Mouse (Mus musculus): ENCODE data around the gene Zbtb7b. TPM values are rescaled to one million over a fixed set of nuclear protein-coding genes. Genes with fewer than 3 reads are reported as not detected.

Zbtb7b gene
- polyA plus RNA-seq, 1 experiment from 2014 or later: 1.8 TPM

DNA sequence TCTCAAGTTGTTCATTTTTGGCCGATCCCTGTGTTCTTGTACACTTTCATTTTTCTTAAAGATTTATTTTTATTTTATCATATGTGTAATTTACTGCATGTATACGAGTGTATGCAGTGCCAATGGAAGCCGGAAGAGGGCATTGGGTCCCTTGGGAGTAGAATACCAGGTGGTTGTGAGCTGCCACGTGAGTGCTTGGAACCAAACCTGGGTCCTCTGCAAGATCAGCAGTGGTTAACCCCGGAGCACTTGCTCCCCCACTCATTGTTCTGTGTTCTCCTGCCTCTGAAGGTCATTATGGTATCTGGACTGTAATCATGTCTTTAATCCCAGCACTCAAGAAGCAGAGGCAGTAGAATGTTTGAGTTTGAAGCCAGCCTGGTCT lies 30.6 kb upstream of the Zbtb7b start:
- H3K4me2 ChIP-seq: peak overlapping the region; percentile 97
- H3K4me1 ChIP-seq (replicated peaks): peaks cover 85% of the 10 kb centered on the region
- WGBS (ENCODE audit: insufficient replicate concordance): 63% methylated on average over 5 of the region's 5 CpGs
- H3K27ac ChIP-seq: peak overlapping the region; percentile 98
- H3K36me3 ChIP-seq: peaks cover 64% of the 10 kb centered on the region
- ATAC-seq (ENCODE audit: low read depth) (no peak), DNase-seq (no peak)
- peak overlapping the region; percentile 87 for H3K9ac ChIP-seq
- H3K27me3 ChIP-seq: no peaks in the 10 kb centered on the region
- no peaks in the 10 kb centered on the region for H3K9me3 ChIP-seq (replicated peaks)
- peak overlapping the region; percentile 76 for H3K4me3 ChIP-seq (replicated peaks)

DNA sequence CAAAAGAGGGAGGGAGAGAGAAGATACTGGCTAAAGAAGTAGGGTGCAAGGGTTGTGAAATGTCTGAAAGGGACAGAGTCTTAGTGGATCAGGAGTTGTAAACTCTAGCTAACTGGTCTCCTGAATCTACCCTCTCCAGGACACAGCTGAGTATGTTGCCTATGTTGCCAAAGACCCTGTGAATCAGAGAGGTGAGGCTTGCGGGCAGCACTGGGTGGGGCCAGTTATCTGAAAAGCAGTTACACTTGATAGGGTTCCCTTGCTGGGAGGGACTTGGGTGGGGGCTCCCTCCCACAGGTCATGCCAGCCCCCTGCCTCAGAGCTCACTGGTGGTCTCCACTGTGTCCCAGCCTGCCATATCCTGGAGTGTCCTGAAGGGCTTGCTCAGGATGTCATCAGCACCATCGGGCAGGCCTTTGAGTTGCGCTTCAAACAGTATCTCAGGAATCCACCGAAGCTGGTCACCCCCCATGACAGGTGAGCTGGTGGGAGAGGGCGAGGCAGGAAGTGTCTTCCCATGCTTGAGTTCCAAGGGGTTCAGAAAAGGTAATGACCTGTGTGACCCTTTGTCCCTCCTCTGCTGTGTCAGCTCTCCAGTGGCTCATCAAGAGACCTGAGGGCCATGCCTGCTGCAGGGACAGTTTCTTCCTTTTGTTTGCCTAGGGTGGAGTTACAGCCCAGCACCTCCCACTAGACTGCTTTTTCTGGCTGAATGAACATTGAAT lies 30.0 kb upstream of the Zbtb7b start:
- Histone ChIP-seq H3K27ac (peak overlapping the region; percentile 98), H3K27me3 (no peaks in the 10 kb centered on the region), H3K9ac (peak overlapping the region; percentile 87), H3K4me3 (replicated peaks) (peak overlapping the region; percentile 76), H3K9me3 (replicated peaks) (no peaks in the 10 kb centered on the region), H3K4me1 (replicated peaks) (peaks cover 85% of the 10 kb centered on the region), H3K4me2 (peak overlapping the region; percentile 97), H3K36me3 (peaks cover 64% of the 10 kb centered on the region)
- peak; percentile 52 for ATAC-seq (ENCODE audit: low read depth)
- 45% methylated on average over 5 of the region's 5 CpGs for WGBS (ENCODE audit: insufficient replicate concordance)
- peak; percentile 42 for DNase-seq

DNA sequence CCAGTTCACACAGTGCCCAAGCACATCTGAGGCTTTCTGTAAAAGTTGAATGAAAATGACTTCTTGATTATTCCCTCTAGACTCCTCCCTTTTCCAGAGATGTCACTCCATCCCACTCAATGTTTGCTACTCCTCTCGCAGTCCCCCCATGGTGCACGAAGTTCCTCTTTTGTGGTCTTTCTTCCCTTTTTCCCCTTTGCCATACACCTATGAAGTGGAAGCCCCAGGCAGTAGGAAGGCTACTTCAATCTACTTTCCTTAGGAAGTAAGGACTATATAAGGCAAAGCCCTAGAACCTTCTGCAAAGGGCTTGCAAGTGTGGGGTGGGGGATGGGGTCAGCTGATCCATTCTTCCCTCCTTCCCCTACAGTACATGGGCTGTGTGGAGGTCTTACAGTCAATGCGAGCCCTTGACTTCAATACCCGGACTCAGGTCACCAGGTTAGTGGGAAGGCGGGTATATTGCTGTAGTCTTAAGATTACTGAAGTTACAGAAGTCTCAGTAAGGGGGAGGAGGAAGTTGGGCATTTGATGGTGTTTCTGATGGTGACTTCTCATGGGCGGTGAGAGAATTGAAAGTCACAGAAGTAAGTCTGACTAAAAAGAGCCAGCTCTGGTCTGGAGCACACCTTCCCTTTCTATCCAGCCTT lies 28.1 kb upstream of the Zbtb7b start:
- DNase-seq (no peak), ATAC-seq (ENCODE audit: low read depth) (no peak)
- Histone ChIP-seq H3K9ac (peak overlapping the region; percentile 87), H3K36me3 (peaks cover 54% of the 10 kb centered on the region), H3K4me1 (replicated peaks) (peaks cover 86% of the 10 kb centered on the region), H3K4me2 (peak overlapping the region; percentile 97), H3K27me3 (no peaks in the 10 kb centered on the region), H3K9me3 (replicated peaks) (no peaks in the 10 kb centered on the region), H3K27ac (peak overlapping the region; percentile 98), H3K4me3 (replicated peaks) (peak overlapping the region; percentile 76)
- WGBS (ENCODE audit: insufficient replicate concordance): 43% methylated on average over 6 of the region's 6 CpGs

DNA sequence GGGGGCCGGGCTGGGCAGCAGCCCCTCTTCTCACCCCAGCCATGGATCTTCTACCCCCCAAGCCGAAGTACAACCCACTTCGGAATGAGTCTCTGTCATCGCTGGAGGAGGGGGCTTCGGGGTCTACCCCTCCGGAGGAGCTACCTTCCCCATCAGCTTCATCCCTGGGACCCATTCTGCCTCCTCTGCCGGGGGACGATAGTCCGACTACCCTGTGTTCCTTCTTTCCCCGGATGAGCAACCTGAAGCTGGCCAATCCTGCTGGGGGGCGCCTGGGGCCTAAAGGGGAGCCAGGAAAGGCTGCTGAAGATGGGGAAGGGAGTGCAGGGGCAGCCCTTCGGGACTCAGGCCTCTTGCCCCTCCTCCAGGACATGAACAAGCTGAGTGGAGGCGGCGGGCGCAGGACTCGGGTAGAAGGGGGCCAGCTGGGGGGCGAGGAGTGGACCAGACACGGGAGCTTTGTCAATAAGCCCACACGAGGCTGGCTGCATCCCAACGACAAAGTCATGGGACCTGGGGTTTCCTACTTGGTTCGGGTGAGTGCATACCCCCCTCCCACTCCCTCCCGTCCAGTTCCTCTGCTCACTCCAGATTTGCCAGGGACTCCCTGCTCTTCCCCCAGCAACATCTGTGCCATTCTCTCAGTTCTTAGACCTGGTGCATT lies 27.4 kb upstream of the Zbtb7b start:
- DNase-seq: no peak
- Histone ChIP-seq H3K9me3 (replicated peaks) (no peaks in the 10 kb centered on the region), H3K4me1 (replicated peaks) (peaks cover 85% of the 10 kb centered on the region), H3K4me3 (replicated peaks) (peak overlapping the region; percentile 76), H3K27ac (peak overlapping the region; percentile 98), H3K36me3 (peaks cover 47% of the 10 kb centered on the region), H3K27me3 (no peaks in the 10 kb centered on the region), H3K9ac (peak overlapping the region; percentile 87), H3K4me2 (peak overlapping the region; percentile 97)
- ATAC-seq (ENCODE audit: low read depth): no peak
- WGBS (ENCODE audit: insufficient replicate concordance): 29% methylated on average over 22 of the region's 22 CpGs

DNA sequence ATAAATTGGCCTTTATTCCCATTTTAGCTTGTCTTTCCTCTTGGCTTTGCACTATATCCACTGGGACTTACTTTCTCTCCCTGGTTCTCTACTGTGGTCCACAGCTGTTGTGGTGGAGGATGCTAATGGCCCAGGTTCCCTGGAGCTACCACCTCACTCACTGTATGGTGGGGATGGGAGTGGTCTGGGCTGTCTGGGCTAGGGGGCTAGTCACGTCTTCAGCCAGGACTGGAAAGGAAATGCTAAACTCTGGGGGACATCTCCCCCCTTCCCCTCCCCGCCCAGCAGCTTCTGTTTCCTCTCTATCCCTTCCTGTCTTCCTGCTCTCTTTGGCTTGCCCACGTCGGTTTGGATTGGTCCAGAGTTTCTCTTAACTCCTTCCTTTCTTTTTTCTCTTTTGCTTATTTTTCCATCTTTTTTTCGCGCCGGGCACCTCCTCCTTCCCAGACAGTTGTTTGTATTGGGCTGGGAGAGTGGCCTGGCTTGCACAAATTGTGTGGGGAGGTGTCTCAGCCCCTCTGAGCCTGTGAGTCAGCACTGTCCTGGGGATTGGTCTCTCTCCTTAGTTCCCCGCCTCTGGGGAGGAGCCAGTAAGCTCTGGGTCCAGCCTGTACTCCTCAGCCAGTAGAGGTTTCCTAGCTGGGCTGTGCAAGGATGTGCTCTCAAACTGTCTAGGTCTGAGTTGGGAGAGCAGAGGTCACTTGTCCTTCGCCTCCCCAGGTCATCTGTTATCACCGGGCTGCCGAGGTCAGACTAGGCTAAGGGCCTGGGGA lies 26.6 kb upstream of the Zbtb7b start:
- Histone ChIP-seq H3K4me3 (replicated peaks) (peak overlapping the region; percentile 76), H3K4me1 (replicated peaks) (peaks cover 85% of the 10 kb centered on the region), H3K27me3 (no peaks in the 10 kb centered on the region), H3K27ac (peak overlapping the region; percentile 98), H3K9ac (peak overlapping the region; percentile 87), H3K36me3 (peaks cover 46% of the 10 kb centered on the region), H3K9me3 (replicated peaks) (no peaks in the 10 kb centered on the region), H3K4me2 (peak overlapping the region; percentile 97)
- WGBS (ENCODE audit: insufficient replicate concordance): 6% methylated on average over 11 of the region's 11 CpGs
- DNase-seq (peak; percentile 86), ATAC-seq (ENCODE audit: low read depth) (peak; percentile 82)

DNA sequence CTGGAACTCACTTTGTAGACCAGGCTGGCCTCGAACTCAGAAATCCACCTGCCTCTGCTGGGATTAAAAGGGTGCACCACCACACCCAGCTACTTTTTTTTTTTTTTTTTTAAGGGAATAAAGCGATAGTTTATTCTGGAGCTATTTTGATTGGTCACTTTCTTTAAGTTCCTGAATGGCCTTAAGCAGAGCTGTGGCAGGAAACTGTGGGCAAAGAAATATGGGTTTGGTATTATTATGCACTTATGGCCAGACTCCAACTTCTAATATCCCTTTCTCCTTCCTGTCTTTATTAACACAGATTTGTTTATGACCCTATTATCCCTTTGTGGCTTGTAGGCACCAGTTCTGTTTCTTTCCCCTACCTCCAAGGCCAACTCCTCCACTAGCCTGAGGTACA lies 25.8 kb upstream of the Zbtb7b start:
- 40% methylated on average over 2 of the region's 2 CpGs for WGBS (ENCODE audit: insufficient replicate concordance)
- Histone ChIP-seq H3K4me2 (peak overlapping the region; percentile 97), H3K4me1 (replicated peaks) (peaks cover 82% of the 10 kb centered on the region), H3K4me3 (replicated peaks) (peak overlapping the region; percentile 76), H3K9ac (peak overlapping the region; percentile 71), H3K9me3 (replicated peaks) (no peaks in the 10 kb centered on the region), H3K27ac (peak overlapping the region; percentile 98), H3K36me3 (peaks cover 46% of the 10 kb centered on the region), H3K27me3 (no peaks in the 10 kb centered on the region)
- no peak for DNase-seq
- no peak for ATAC-seq (ENCODE audit: low read depth)

DNA sequence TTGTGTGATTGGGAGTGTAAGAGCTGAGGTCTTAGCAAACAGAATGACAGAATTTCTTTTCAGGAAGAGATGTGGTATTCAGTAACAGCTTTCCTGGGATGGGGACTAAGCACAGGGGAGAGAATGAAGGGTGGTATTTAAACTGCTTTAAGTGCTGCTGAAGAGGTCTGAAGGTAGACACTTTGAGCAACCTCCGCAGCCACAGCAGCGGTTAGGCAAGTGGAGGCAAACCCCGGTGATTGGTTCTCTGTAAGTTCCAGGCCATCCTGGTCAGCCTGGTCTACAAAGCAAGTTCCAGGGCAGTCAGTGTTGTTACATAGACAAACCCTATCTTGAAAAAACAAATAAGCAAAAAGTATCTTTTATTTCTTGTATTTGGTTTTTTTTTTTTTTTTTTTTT lies 25.4 kb upstream of the Zbtb7b start:
- Histone ChIP-seq H3K4me2 (peak overlapping the region; percentile 97), H3K36me3 (peaks cover 46% of the 10 kb centered on the region), H3K9me3 (replicated peaks) (no peaks in the 10 kb centered on the region), H3K27ac (peak overlapping the region; percentile 98), H3K4me3 (replicated peaks) (peak overlapping the region; percentile 76), H3K9ac (peak overlapping the region; percentile 89), H3K27me3 (no peaks in the 10 kb centered on the region), H3K4me1 (replicated peaks) (peaks cover 77% of the 10 kb centered on the region)
- ATAC-seq (ENCODE audit: low read depth): no peak
- DNase-seq: no peak
- WGBS (ENCODE audit: insufficient replicate concordance): 25% methylated on average over 3 of the region's 3 CpGs

DNA sequence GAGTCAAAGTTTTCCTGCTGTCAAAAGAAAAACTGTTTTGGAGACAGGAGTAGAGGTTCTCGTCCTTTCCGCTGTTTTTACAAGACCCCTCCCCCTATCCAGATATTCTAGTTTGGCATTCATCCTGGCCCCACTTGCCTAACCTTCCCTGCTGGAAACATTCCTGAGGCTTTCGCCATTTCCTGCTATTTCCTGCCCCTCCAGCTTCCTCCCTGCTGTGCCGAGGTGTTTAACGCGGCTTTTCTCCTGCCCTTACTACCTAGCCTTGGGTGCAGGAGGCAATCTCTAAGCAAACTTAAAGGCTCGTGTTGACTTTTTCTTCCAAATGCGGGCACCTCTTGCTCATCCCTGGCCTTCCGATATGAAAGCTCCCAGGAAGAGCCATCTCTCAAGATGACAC lies 25.0 kb upstream of the Zbtb7b start:
- Histone ChIP-seq H3K9ac (peak overlapping the region; percentile 89), H3K36me3 (peaks cover 46% of the 10 kb centered on the region), H3K27me3 (no peaks in the 10 kb centered on the region), H3K27ac (peak overlapping the region; percentile 98), H3K4me3 (replicated peaks) (peak overlapping the region; percentile 76), H3K4me2 (peak overlapping the region; percentile 97), H3K4me1 (replicated peaks) (peaks cover 73% of the 10 kb centered on the region), H3K9me3 (replicated peaks) (0 out of 2 replicates have a peak, but pooled peaks cover 2% of the 10 kb centered on the region)
- ATAC-seq (ENCODE audit: low read depth) (no peak), DNase-seq (no peak)
- 6% methylated on average over 9 of the region's 9 CpGs for WGBS (ENCODE audit: insufficient replicate concordance)

DNA sequence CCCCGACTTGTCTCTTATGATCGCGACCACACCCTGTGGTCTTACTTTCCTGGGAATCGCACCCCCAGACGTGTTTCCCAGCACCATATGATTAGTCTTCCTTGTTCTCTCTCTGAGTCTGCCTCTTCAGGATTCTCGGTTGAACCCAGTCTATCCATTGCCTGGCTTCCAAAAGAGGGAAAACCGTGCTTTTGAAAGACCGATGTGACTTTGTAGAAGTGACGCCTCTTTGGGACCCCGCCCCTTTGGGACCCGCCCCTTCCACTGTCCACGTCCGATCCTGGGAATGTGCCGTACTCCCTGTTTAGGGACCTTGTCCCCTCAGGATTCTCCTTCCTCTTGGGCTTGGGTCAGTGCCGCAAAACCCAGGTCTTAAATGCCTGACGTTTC lies 24.3 kb upstream of the Zbtb7b start:
- Histone ChIP-seq H3K9me3 (replicated peaks) (0 out of 2 replicates have a peak, but pooled peaks cover 2% of the 10 kb centered on the region), H3K27ac (peak overlapping the region; percentile 98), H3K4me1 (replicated peaks) (peaks cover 66% of the 10 kb centered on the region), H3K4me3 (replicated peaks) (peak overlapping the region; percentile 76), H3K27me3 (no peaks in the 10 kb centered on the region), H3K36me3 (peaks cover 46% of the 10 kb centered on the region), H3K9ac (peak overlapping the region; percentile 89), H3K4me2 (peak overlapping the region; percentile 97)
- under 1% methylated on average over 16 of the region's 16 CpGs for WGBS (ENCODE audit: insufficient replicate concordance)
- DNase-seq (peak; percentile 53), ATAC-seq (ENCODE audit: low read depth) (no peak)

DNA sequence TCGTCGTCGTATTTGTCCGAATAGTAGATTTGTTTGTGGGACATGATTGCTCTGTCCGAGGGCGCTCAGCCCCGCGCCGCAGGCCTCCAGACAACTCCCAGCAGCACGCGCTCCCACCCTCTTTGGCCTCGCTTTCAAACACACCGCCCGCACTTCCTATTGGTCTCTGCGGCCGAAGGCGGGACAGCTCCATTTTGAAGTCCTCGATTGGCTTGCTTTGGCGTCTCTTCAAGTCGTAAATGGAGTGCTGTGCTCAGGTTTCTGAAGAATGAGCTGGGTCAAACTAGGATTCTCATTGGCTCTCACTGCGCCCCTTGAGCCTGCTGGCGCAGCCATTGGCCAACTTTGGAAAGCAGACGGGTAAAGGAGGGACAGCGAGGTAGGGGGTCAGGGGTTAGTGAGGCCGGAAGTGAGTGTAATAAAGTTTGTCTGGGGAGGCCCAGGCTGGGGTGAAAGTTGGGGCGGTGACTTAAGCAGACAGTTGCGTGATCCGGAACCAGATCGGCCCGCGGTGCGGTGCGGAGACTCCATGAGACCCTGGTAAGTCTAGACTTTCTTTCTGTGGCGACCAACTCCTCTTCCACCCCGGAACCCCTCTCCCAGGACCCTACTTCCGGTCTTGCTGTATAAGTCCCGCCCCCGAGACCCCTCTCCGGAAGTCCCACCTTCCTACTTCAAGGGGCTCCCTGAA lies 23.7 kb upstream of the Zbtb7b start, which contains the start of the genes Cks1b and Shc1:
Cks1b (minus strand) TSS at position 214 of the 691 bp plus-strand sequence.
Shc1 (plus strand) TSS at position 274 of the 691 bp plus-strand sequence.
- H3K36me3 ChIP-seq: peaks cover 46% of the 10 kb centered on the region
- DNase-seq: peak; percentile 94
- H3K27ac ChIP-seq: peak within 1 kb of the TSS; percentile 98
- under 1% methylated on average over 39 of the region's 39 CpGs for WGBS (ENCODE audit: insufficient replicate concordance)
- H3K27me3 ChIP-seq: no peaks in the 10 kb centered on the region
- 0 out of 2 replicates have a peak, but pooled peaks cover 2% of the 10 kb centered on the region for H3K9me3 ChIP-seq (replicated peaks)
- peaks cover 61% of the 10 kb centered on the region for H3K4me1 ChIP-seq (replicated peaks)
- peak within 1 kb of the TSS; percentile 89 for H3K9ac ChIP-seq
- peak within 1 kb of the TSS; percentile 97 for H3K4me2 ChIP-seq
- ATAC-seq (ENCODE audit: low read depth): peak; percentile 89
- peak within 1 kb of the TSS; percentile 76 for H3K4me3 ChIP-seq (replicated peaks)

Data from liver, embryonic 13.5 days (tissue).